Mouse (Mus musculus) embryonic fibroblast, embryonic 13.5 days (primary cell): ENCODE results near the gene Itpr1.

ENCODE experiments used
- CTCF ChIP-seq: IDR thresholded peaks from 2 replicates; pipeline ENCODE4 v1.5.1; 2011; ENCODE audit warnings: mild to moderate bottlenecking, control low read depth, low read length, moderate library complexity, borderline replicate concordance; ENCODE audit not compliant: insufficient read depth
- POLR2A ChIP-seq: IDR thresholded peaks from 2 replicates; pipeline ENCODE4 v1.6.1; 2011; ENCODE audit warnings: low read depth, mild to moderate bottlenecking, control low read depth, low read length, moderate library complexity

GRCm38 (mm10) chr6:108164935-108165334, 48.0 kb upstream of the Itpr1 start:
- TF ChIP-seq POLR2A, result no peak
- TF ChIP-seq CTCF, result no peak
